Mouse (Mus musculus) adipocyte (in vitro differentiated cells): ENCODE results near the gene Trmt1l.

Source experiments
- DNase-seq: peaks from one replicate; pipeline ENCODE4 v3.0.0-alpha.2; 2016; ENCODE audit warnings: low spot score

Trmt1l gene

GRCm38 (mm10) chr1:151495635-151496285, 67.4 kb downstream of the Trmt1l start:
- DNase-seq, result no peak

GRCm38 (mm10) chr1:151497028-151497427, 68.7 kb downstream of the Trmt1l start:
- DNase-seq, result no peak

- no peak for DNase-seq
Measured at GRCm38 (mm10) chr1:151497942-151498341, 69.6 kb downstream of the Trmt1l start.

GRCm38 (mm10) chr1:151498381-151498780, 70.0 kb downstream of the Trmt1l start:
- no peak for DNase-seq

- peak; percentile 60 for DNase-seq
Measured at GRCm38 (mm10) chr1:151499815-151500501, 71.6 kb downstream of the Trmt1l start.

GRCm38 (mm10) chr1:151500531-151501361, 72.4 kb downstream of the Trmt1l start, which contains the start of gene Rnf2:
Gene Rnf2, minus strand, starts transcription at chr1:151500955.
- DNase-seq, result peak; percentile 89
